In genomic region chr4:13345044-13345630, GRCm38 (mm10) we compare ENCODE assay signal across 26 mouse cellular contexts.
DNase-seq lines count a peak whose midpoint lies in the region; ATAC-seq lines count a peak whose summit lies in the region.
"Had no signal": no experiment of that assay in that cellular context is flagged by ENCODE, and none has a peak within 500 bp of the region (broad histone marks: within the 10 kb centered on the region; RNA-seq: fewer than 3 reads in every experiment).

No protein-coding gene starts in this region.

- no peak for DNase-seq in hindbrain, embryonic 14.5 days (ENCODE audit: low spot score)
- DNase-seq in neural tube, embryonic 10.5 days (ENCODE audit: extremely low spot score, low spot score), result no peak
- no peak for DNase-seq in cerebellum, postnatal 25 days
- DNase-seq: adrenal gland, adult 8-10 months; adrenal gland, postnatal 25 days; cerebellum, adult 2 months; cerebellum, adult 9-11 months; cerebellum, postnatal 36 days; embryo, embryonic 11 days; gastrocnemius, postnatal 25 days; heart, adult 18-20 months; heart, postnatal 10 days; heart, postnatal 36 days; kidney, adult 2 months had no signal

- H3K4me1 ChIP-seq in forebrain, embryonic 16.5 days (replicated peaks; ENCODE audit: control insufficient read depth, insufficient read depth, low read length), result no peaks in the 10 kb centered on the region
- H3K4me1 ChIP-seq in forebrain, embryonic 15.5 days, result 0 out of 2 replicates have a peak, but pooled peaks cover 1% of the 10 kb centered on the region
- H3K4me1 ChIP-seq in hindbrain, embryonic 16.5 days (ENCODE audit: control insufficient read depth, insufficient read depth, low read depth, low read length), result no peaks in the 10 kb centered on the region
- peaks cover 4% of the 10 kb centered on the region; the same call in 1 of the 2 replicates for H3K4me1 ChIP-seq in hindbrain, embryonic 14.5 days (replicated peaks; ENCODE audit: control insufficient read depth, insufficient read depth, low read length)
- H3K4me1 ChIP-seq in neural tube, embryonic 13.5 days (replicated peaks), result 0 out of 2 replicates have a peak, but pooled peaks cover under 1% of the 10 kb centered on the region
- no peaks in the 10 kb centered on the region for H3K4me1 ChIP-seq in neural tube, embryonic 15.5 days
- H3K4me1 ChIP-seq: embryonic facial prominence, embryonic 10.5 days; embryonic facial prominence, embryonic 13.5 days; heart, embryonic 12.5 days; heart, embryonic 15.5 days had no signal

- 0 out of 2 replicates have a peak, but pooled peaks have one; percentile 20 for ATAC-seq in forebrain, embryonic 16.5 days
- ATAC-seq in forebrain, embryonic 15.5 days (replicated peaks), result no peak
- ATAC-seq in hindbrain, embryonic 16.5 days, result peak; percentile 61; the same call in 1 of the 2 replicates
- ATAC-seq in hindbrain, embryonic 14.5 days (ENCODE audit: low FRiP score), result no peak; the same call in 1 of the 2 replicates
- ATAC-seq in neural tube, embryonic 13.5 days (ENCODE audit: low read depth), result peak; percentile 80
- peak; percentile 70 for ATAC-seq in neural tube, embryonic 15.5 days (ENCODE audit: low FRiP score)
- ATAC-seq: CD4-positive, CD25-positive, alpha-beta regulatory T cell, adult 4 months; intestine, postnatal 0 days had no signal

- no peaks in the 10 kb centered on the region for H3K36me3 ChIP-seq in forebrain, embryonic 16.5 days (ENCODE audit: control insufficient read depth, insufficient read depth)
- H3K36me3 ChIP-seq in forebrain, embryonic 15.5 days, result no peaks in the 10 kb centered on the region
- no peaks in the 10 kb centered on the region for H3K36me3 ChIP-seq in hindbrain, embryonic 16.5 days (ENCODE audit: control insufficient read depth, insufficient read depth, low read length)
- H3K36me3 ChIP-seq in hindbrain, embryonic 14.5 days (replicated peaks; ENCODE audit: control insufficient read depth, insufficient read depth), result no peaks in the 10 kb centered on the region
- no peaks in the 10 kb centered on the region for H3K36me3 ChIP-seq in neural tube, embryonic 13.5 days
- no peaks in the 10 kb centered on the region for H3K36me3 ChIP-seq in neural tube, embryonic 15.5 days
- H3K36me3 ChIP-seq: embryonic facial prominence, embryonic 10.5 days; embryonic facial prominence, embryonic 13.5 days; heart, embryonic 12.5 days; heart, embryonic 15.5 days had no signal

- no peak overlapping the region for H3K27ac ChIP-seq in forebrain, embryonic 16.5 days (ENCODE audit: low read length)
- no peak overlapping the region for H3K27ac ChIP-seq in forebrain, embryonic 15.5 days (replicated peaks)
- no peak overlapping the region for H3K27ac ChIP-seq in hindbrain, embryonic 16.5 days (ENCODE audit: low read depth, low read length)
- H3K27ac ChIP-seq in hindbrain, embryonic 14.5 days, result no peak overlapping the region
- H3K27ac ChIP-seq in neural tube, embryonic 13.5 days (replicated peaks), result no peak overlapping the region
- no peak overlapping the region for H3K27ac ChIP-seq in neural tube, embryonic 15.5 days (replicated peaks)
- H3K27ac ChIP-seq: embryonic facial prominence, embryonic 10.5 days; embryonic facial prominence, embryonic 13.5 days; heart, embryonic 15.5 days had no signal

- 44% methylated on average over 6 of the region's 6 CpGs for WGBS in forebrain, embryonic 16.5 days
- WGBS in forebrain, embryonic 15.5 days, result 37% methylated on average over 6 of the region's 6 CpGs
- 64% methylated on average over 6 of the region's 6 CpGs for WGBS in hindbrain, embryonic 16.5 days
- 73% methylated on average over 6 of the region's 6 CpGs for WGBS in hindbrain, embryonic 14.5 days
- 44% methylated on average over 6 of the region's 6 CpGs for WGBS in neural tube, embryonic 13.5 days
- WGBS in neural tube, embryonic 15.5 days, result 36% methylated on average over 6 of the region's 6 CpGs

- H3K4me3 ChIP-seq in forebrain, embryonic 16.5 days (replicated peaks; ENCODE audit: low read length), result no peak overlapping the region
- no peak overlapping the region for H3K4me3 ChIP-seq in forebrain, embryonic 15.5 days
- no peak overlapping the region for H3K4me3 ChIP-seq in hindbrain, embryonic 16.5 days (ENCODE audit: low read length)
- H3K4me3 ChIP-seq in hindbrain, embryonic 14.5 days (replicated peaks; ENCODE audit: low read length), result no peak overlapping the region
- no peak overlapping the region for H3K4me3 ChIP-seq in neural tube, embryonic 13.5 days
- H3K4me3 ChIP-seq in neural tube, embryonic 15.5 days (replicated peaks), result no peak overlapping the region
- H3K4me3 ChIP-seq: embryonic facial prominence, embryonic 10.5 days; embryonic facial prominence, embryonic 13.5 days; erythroblast, embryonic 14.5 days; heart, embryonic 12.5 days; heart, embryonic 15.5 days had no signal

- no peaks in the 10 kb centered on the region for H3K9me3 ChIP-seq in forebrain, embryonic 16.5 days (ENCODE audit: control insufficient read depth, low read length)
- H3K9me3 ChIP-seq in forebrain, embryonic 15.5 days, result no peaks in the 10 kb centered on the region
- no peaks in the 10 kb centered on the region for H3K9me3 ChIP-seq in hindbrain, embryonic 16.5 days (ENCODE audit: control insufficient read depth, low read length)
- no peaks in the 10 kb centered on the region for H3K9me3 ChIP-seq in hindbrain, embryonic 14.5 days (ENCODE audit: control insufficient read depth, low read length)
- no peaks in the 10 kb centered on the region for H3K9me3 ChIP-seq in neural tube, embryonic 13.5 days
- no peaks in the 10 kb centered on the region for H3K9me3 ChIP-seq in neural tube, embryonic 15.5 days (replicated peaks)
- H3K9me3 ChIP-seq: embryonic facial prominence, embryonic 10.5 days; embryonic facial prominence, embryonic 13.5 days; heart, embryonic 12.5 days; heart, embryonic 15.5 days had no signal

- no peak overlapping the region for H3K4me2 ChIP-seq in forebrain, embryonic 16.5 days (ENCODE audit: low read length)
- no peak overlapping the region for H3K4me2 ChIP-seq in forebrain, embryonic 15.5 days (replicated peaks)
- H3K4me2 ChIP-seq in hindbrain, embryonic 16.5 days (ENCODE audit: low read length), result no peak overlapping the region
- no peak overlapping the region for H3K4me2 ChIP-seq in hindbrain, embryonic 14.5 days (replicated peaks)
- no peak overlapping the region for H3K4me2 ChIP-seq in neural tube, embryonic 13.5 days
- no peak overlapping the region for H3K4me2 ChIP-seq in neural tube, embryonic 15.5 days
- H3K4me2 ChIP-seq: embryonic facial prominence, embryonic 13.5 days; heart, embryonic 12.5 days; heart, embryonic 15.5 days had no signal

- H3K9ac ChIP-seq in forebrain, embryonic 16.5 days (replicated peaks; ENCODE audit: low read depth, low read length), result no peak overlapping the region
- H3K9ac ChIP-seq in forebrain, embryonic 15.5 days (replicated peaks), result no peak overlapping the region
- H3K9ac ChIP-seq in hindbrain, embryonic 16.5 days (ENCODE audit: low read depth, low read length), result no peak overlapping the region
- H3K9ac ChIP-seq in hindbrain, embryonic 14.5 days, result no peak overlapping the region
- no peak overlapping the region for H3K9ac ChIP-seq in neural tube, embryonic 13.5 days
- H3K9ac ChIP-seq in neural tube, embryonic 15.5 days (replicated peaks), result no peak overlapping the region
- H3K9ac ChIP-seq: embryonic facial prominence, embryonic 13.5 days; heart, embryonic 12.5 days; heart, embryonic 15.5 days had no signal

- no peaks in the 10 kb centered on the region for H3K27me3 ChIP-seq in forebrain, embryonic 16.5 days (replicated peaks; ENCODE audit: control insufficient read depth, insufficient read depth, low read length)
- H3K27me3 ChIP-seq in forebrain, embryonic 15.5 days, result no peaks in the 10 kb centered on the region
- no peaks in the 10 kb centered on the region for H3K27me3 ChIP-seq in hindbrain, embryonic 16.5 days (replicated peaks; ENCODE audit: control insufficient read depth, insufficient read depth, low read length)
- H3K27me3 ChIP-seq in hindbrain, embryonic 14.5 days (ENCODE audit: control insufficient read depth, insufficient read depth, low read length), result no peaks in the 10 kb centered on the region
- H3K27me3 ChIP-seq in neural tube, embryonic 13.5 days, result no peaks in the 10 kb centered on the region
- H3K27me3 ChIP-seq in neural tube, embryonic 15.5 days (replicated peaks), result no peaks in the 10 kb centered on the region
- H3K27me3 ChIP-seq: embryonic facial prominence, embryonic 13.5 days; heart, embryonic 12.5 days; heart, embryonic 15.5 days had no signal

Comparison
In these comparisons a context has a peak if more than half of its experiments do, and no peak if none do; other contexts are left out.
1. ATAC-seq: peak in forebrain, embryonic 16.5 days (single experiment), hindbrain, embryonic 16.5 days (single experiment), neural tube, embryonic 13.5 days (single experiment) and neural tube, embryonic 15.5 days (single experiment); none in forebrain, embryonic 15.5 days (single experiment) and hindbrain, embryonic 14.5 days (single experiment).